Mouse (Mus musculus) B cell, adult 62 days (primary cell): ENCODE measurements around the gene Mon1b. TPM values are rescaled to one million over a fixed set of nuclear protein-coding genes. Genes with fewer than 3 reads are reported as not detected.

Experiments used
- total RNA-seq: library from RNA; stranded (reverse); gene quantifications from 4 replicates; pipeline ENCODE4 v1.2.4, GENCODE M21; 2023

Gene Mon1b
- 21.6 to 23.2 TPM (median 22.1 TPM) in 4 replicates for total RNA-seq

GRCm38 (mm10) chr8:113634670-113635591 is at the start of gene Mon1b:
Gene Mon1b, plus strand, starts transcription at chr8:113635587.

GRCm38 (mm10) chr8:113642926-113643325 is 7.5 kb downstream of the Mon1b start, which contains the start of gene Syce1l:
Gene Syce1l, plus strand, starts transcription at chr8:113643213.

Other genes with a start within 250 kb of the Mon1b start
- gene Syce1l, start 7.6 kb downstream of the Mon1b start, total RNA-seq, result 0.75 to 0.86 TPM in 2 of 4 replicates, not detected in the others
- gene Adamts18, start 213.2 kb downstream of the Mon1b start, total RNA-seq, result not detected in 4 replicates